Mouse (Mus musculus): ENCODE results near the gene Rnf6. TPM values are rescaled to one million over a fixed set of nuclear protein-coding genes. Genes with fewer than 3 reads are reported as not detected.

The Rnf6 gene
- 47.5 and 51.1 TPM in 2 replicates for polyA plus RNA-seq (2012; rRNA removed)

GRCm38 (mm10) chr5:146220879-146221714 lies at the start of gene Rnf6:
Rnf6 (minus strand) TSS chr5:146221555.
- TF ChIP-seq CTCF (IDR thresholded peaks at IDR 0.05; ENCODE audit: extremely low read depth, insufficient read depth, low read length): no peak
- TF ChIP-seq POLR2A (IDR thresholded peaks at IDR 0.05; ENCODE audit: extremely low read depth, insufficient read depth, low read length): peak; percentile 48; the same call in 1 of the 2 replicates
- Histone ChIP-seq H3K27ac (ENCODE audit: insufficient read depth, low read length) (peak within 1 kb of the TSS; percentile 98), H3K4me1 (ENCODE audit: control insufficient read depth, insufficient read depth, low read length) (peaks cover 2% of the 10 kb centered on the region; the same call in 1 of the 2 replicates), H3K4me3 (ENCODE audit: insufficient read depth, low read length) (peak within 1 kb of the TSS; percentile 86)

- Histone ChIP-seq H3K27ac (ENCODE audit: insufficient read depth, low read length) (no peak overlapping the region), H3K4me3 (ENCODE audit: insufficient read depth, low read length) (no peak overlapping the region), H3K4me1 (ENCODE audit: control insufficient read depth, insufficient read depth, low read length) (peaks cover 4% of the 10 kb centered on the region)
- TF ChIP-seq CTCF (IDR thresholded peaks at IDR 0.05; ENCODE audit: extremely low read depth, insufficient read depth, low read length) (no peak), POLR2A (IDR thresholded peaks at IDR 0.05; ENCODE audit: extremely low read depth, insufficient read depth, low read length) (no peak)
Observed at GRCm38 (mm10) chr5:146270593-146270992, 49.2 kb upstream of the Rnf6 start.

GRCm38 (mm10) chr5:146267776-146268175 lies 46.4 kb upstream of the Rnf6 start:
- TF ChIP-seq CTCF (IDR thresholded peaks at IDR 0.05; ENCODE audit: extremely low read depth, insufficient read depth, low read length): no peak
- TF ChIP-seq POLR2A (IDR thresholded peaks at IDR 0.05; ENCODE audit: extremely low read depth, insufficient read depth, low read length): no peak
- H3K27ac ChIP-seq (ENCODE audit: insufficient read depth, low read length): no peak overlapping the region
- H3K4me3 ChIP-seq (ENCODE audit: insufficient read depth, low read length): no peak overlapping the region
- no peaks in the 10 kb centered on the region; the same call in none of the 2 replicates for H3K4me1 ChIP-seq (ENCODE audit: control insufficient read depth, insufficient read depth, low read length)

- Histone ChIP-seq H3K27ac (ENCODE audit: insufficient read depth, low read length) (no peak overlapping the region), H3K4me3 (ENCODE audit: insufficient read depth, low read length) (no peak overlapping the region), H3K4me1 (ENCODE audit: control insufficient read depth, insufficient read depth, low read length) (no peaks in the 10 kb centered on the region; the same call in 1 of the 2 replicates)
- TF ChIP-seq POLR2A (IDR thresholded peaks at IDR 0.05; ENCODE audit: extremely low read depth, insufficient read depth, low read length) (no peak), CTCF (IDR thresholded peaks at IDR 0.05; ENCODE audit: extremely low read depth, insufficient read depth, low read length) (no peak)
Observed at GRCm38 (mm10) chr5:146265934-146266591, 44.7 kb upstream of the Rnf6 start.

GRCm38 (mm10) chr5:146260003-146260402 lies 38.6 kb upstream of the Rnf6 start:
- no peak for TF ChIP-seq POLR2A (IDR thresholded peaks at IDR 0.05; ENCODE audit: extremely low read depth, insufficient read depth, low read length)
- no peak for TF ChIP-seq CTCF (IDR thresholded peaks at IDR 0.05; ENCODE audit: extremely low read depth, insufficient read depth, low read length)
- Histone ChIP-seq H3K27ac (ENCODE audit: insufficient read depth, low read length) (no peak overlapping the region), H3K4me3 (ENCODE audit: insufficient read depth, low read length) (no peak overlapping the region), H3K4me1 (ENCODE audit: control insufficient read depth, insufficient read depth, low read length) (no peaks in the 10 kb centered on the region)

- no peaks in the 10 kb centered on the region for H3K4me1 ChIP-seq (ENCODE audit: control insufficient read depth, insufficient read depth, low read length)
- no peak overlapping the region for H3K27ac ChIP-seq (ENCODE audit: insufficient read depth, low read length)
- H3K4me3 ChIP-seq (ENCODE audit: insufficient read depth, low read length): no peak overlapping the region
- TF ChIP-seq CTCF (IDR thresholded peaks at IDR 0.05; ENCODE audit: extremely low read depth, insufficient read depth, low read length): no peak
- TF ChIP-seq POLR2A (IDR thresholded peaks at IDR 0.05; ENCODE audit: extremely low read depth, insufficient read depth, low read length): no peak
Observed at GRCm38 (mm10) chr5:146253644-146254043, 32.3 kb upstream of the Rnf6 start.

- no peak overlapping the region for H3K4me3 ChIP-seq (ENCODE audit: insufficient read depth, low read length)
- H3K4me1 ChIP-seq (ENCODE audit: control insufficient read depth, insufficient read depth, low read length): 0 out of 2 replicates have a peak, but pooled peaks cover 1% of the 10 kb centered on the region
- no peak overlapping the region for H3K27ac ChIP-seq (ENCODE audit: insufficient read depth, low read length)
- TF ChIP-seq CTCF (IDR thresholded peaks at IDR 0.05; ENCODE audit: extremely low read depth, insufficient read depth, low read length) (no peak), POLR2A (IDR thresholded peaks at IDR 0.05; ENCODE audit: extremely low read depth, insufficient read depth, low read length) (no peak)
Observed at GRCm38 (mm10) chr5:146251663-146252429, 30.5 kb upstream of the Rnf6 start.

GRCm38 (mm10) chr5:146250369-146251075 lies 29.2 kb upstream of the Rnf6 start:
- no peak for TF ChIP-seq POLR2A (IDR thresholded peaks at IDR 0.05; ENCODE audit: extremely low read depth, insufficient read depth, low read length)
- no peak for TF ChIP-seq CTCF (IDR thresholded peaks at IDR 0.05; ENCODE audit: extremely low read depth, insufficient read depth, low read length)
- H3K27ac ChIP-seq (ENCODE audit: insufficient read depth, low read length): no peak overlapping the region
- no peak overlapping the region for H3K4me3 ChIP-seq (ENCODE audit: insufficient read depth, low read length)
- H3K4me1 ChIP-seq (ENCODE audit: control insufficient read depth, insufficient read depth, low read length): 0 out of 2 replicates have a peak, but pooled peaks cover 1% of the 10 kb centered on the region

Data from cortical plate, adult 2 months (tissue).